Mouse (Mus musculus): ENCODE data around the gene Fbxl13.

The Fbxl13 gene

GRCm38 (mm10) chr5:21645439-21646132 is at the start of gene Fbxl13, which contains the start of gene Armc10:
Fbxl13 (minus strand) TSS chr5:21645634.
Armc10 (plus strand) TSS chr5:21645813.
- DNase-seq = peak; percentile 92 to 94

DNA sequence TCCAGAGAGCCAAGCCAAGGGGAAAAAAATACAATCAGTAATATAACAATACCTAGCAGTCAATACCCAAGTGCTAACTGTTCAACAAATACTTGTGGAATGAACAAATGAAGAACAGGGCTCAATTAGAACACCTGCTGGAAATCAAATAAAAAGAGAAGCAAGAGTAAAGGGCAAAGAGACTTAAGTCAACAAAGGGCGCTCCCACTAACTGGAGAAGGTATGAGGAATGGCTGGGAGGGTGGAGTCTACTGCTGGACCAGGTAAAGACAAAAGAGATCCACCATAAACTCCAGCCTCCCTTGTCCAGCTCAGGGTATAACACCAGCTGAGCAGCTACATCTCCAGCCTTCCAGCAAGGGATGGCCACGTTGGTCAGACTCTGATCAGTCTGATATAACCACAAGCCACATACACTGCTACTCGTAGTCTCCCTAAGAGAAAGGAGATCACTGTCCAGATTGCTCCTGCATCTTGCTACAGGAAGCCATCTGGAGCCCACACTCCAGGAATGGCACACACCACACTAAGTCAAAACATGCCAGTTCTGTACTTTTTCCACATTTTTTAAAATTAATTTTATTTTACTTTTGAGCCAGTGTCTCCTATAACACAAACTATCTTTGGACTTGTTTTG is 49.5 kb upstream of the Fbxl13 start:
- no peak for DNase-seq

GRCm38 (mm10) chr5:21693372-21693870 is 48.0 kb upstream of the Fbxl13 start:
- DNase-seq = peak in 1 of 2 experiments; percentile 42

GRCm38 (mm10) chr5:21692230-21692629 is 46.8 kb upstream of the Fbxl13 start:
- DNase-seq = no peak

- DNase-seq = no peak
Measured at GRCm38 (mm10) chr5:21687042-21687441, 41.6 kb upstream of the Fbxl13 start.

DNA sequence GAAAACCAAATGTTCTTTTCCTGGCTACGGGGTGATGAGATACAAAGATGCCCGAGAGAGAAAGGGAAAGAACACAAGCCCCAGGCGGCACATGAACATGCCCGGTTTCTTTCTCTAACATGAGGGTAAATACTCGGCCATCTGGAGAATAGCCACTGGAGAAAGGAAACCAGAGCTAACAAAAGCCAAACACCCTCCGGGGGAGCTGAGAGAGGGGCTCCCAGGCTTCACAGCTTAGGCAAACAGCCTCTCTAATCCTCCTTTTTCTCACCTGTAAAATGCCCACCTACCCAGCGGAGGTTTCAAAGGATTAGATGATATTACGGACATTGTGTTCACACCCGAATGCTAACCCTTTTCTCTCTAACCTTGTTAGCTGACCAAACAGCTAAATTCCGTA is 39.6 kb upstream of the Fbxl13 start:
- no peak for DNase-seq

- DNase-seq = no peak
Measured at GRCm38 (mm10) chr5:21683811-21684210, 38.4 kb upstream of the Fbxl13 start.

DNA sequence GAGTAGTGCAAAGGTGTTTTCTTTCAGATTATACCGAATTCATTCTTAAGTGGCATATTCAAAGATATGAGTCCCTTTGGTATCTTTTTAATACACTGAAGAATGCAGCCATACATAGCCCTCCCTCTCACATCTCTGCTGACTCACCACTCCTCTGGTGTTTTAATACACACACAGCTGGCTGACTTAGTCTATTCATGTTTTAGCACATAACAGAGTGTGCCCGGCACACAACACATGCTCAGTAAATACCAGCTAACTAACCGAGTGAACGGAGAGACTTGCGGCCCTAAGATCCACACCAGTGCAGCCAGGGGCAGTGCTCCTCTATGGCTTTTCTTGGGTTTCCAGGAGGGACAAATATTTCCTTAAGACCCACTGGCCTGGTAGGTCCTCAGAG is 35.5 kb upstream of the Fbxl13 start:
- DNase-seq = no peak

DNA sequence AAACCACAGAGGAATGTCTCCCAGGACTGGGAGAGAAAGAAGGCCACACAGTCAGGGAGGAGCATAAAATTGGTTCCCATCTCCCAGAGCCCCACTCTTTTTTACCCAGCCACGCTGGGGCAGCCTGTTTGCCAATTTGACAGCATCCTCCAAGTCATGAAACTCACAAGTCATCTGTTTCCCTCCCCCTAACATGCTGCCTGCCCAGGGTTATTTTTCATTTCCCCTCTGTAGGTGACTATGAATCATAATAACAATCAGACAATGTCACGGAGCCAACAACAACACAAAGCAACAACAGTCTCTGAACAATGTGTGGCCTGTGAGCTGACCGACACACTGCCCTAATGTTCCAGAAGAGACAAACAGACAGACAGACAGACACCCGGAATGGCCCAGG is 34.6 kb upstream of the Fbxl13 start:
- no peak for DNase-seq

- DNase-seq = no peak
Measured at GRCm38 (mm10) chr5:21678363-21678762, 32.9 kb upstream of the Fbxl13 start.

DNA sequence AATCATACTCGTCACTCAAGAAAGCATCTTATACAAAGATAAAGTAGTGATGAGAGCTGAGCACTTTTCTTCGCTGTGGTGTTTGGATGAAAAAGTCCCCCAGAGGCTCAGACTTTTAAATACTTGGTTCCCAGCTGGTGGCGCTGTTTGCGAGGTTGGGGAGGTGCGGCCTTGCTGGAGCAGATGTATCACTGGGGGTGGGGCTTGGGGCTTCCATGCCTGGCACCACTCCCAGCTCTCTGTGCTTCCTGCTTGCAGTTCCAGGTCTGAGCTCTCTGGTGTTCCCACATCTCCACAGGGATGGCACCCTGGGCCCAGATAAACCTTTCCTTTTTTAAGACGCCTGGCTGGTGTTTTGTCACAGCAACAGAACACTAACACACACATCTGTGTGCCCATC is 32.5 kb upstream of the Fbxl13 start:
- DNase-seq = no peak

DNA sequence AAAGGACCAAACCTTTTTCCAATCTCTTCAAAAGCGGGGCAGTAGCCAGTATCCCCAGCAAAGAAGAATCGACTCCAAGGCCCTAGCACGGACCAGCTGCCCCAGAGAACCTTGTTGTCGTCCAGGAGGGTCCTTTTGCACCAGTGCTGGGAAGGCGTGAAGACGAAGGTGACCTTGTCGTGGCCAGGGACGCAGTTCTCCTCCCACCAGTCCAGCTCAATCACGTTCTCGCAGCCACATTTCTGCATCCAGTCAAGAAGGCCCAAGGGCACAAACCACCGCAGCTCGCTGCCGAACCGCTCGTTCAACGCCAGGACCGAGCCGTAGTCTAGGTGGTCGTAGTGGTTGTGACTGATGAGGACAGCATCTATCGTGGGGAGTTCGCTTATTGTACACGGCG is 30.1 kb upstream of the Fbxl13 start:
- no peak for DNase-seq

- DNase-seq = no peak
Measured at GRCm38 (mm10) chr5:21675019-21675418, 29.6 kb upstream of the Fbxl13 start.

- DNase-seq = no peak
Measured at GRCm38 (mm10) chr5:21673742-21674141, 28.3 kb upstream of the Fbxl13 start.

GRCm38 (mm10) chr5:21672812-21673635 is 27.6 kb upstream of the Fbxl13 start:
- DNase-seq = peak in 1 of 2 experiments; percentile 18

DNA sequence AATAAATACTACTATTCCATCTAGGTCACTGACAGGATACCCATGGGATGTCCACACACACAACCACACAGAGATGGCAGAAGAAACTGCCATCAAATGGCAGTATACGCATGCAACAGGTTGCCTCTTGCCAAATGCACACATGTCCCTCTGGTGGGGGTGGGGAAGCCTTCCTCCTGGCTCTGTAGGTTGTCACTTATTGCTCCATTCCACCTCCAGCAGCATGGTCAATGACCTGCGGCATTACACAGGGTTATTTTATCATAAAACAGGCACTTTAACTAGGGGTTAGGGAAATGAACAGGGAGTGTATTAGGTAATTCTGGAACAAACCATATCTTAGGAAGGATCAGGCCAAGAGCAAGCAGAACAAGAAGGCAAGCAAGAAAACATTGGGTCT is 23.9 kb upstream of the Fbxl13 start:
- DNase-seq = peak in 1 of 2 experiments; percentile 38

DNA sequence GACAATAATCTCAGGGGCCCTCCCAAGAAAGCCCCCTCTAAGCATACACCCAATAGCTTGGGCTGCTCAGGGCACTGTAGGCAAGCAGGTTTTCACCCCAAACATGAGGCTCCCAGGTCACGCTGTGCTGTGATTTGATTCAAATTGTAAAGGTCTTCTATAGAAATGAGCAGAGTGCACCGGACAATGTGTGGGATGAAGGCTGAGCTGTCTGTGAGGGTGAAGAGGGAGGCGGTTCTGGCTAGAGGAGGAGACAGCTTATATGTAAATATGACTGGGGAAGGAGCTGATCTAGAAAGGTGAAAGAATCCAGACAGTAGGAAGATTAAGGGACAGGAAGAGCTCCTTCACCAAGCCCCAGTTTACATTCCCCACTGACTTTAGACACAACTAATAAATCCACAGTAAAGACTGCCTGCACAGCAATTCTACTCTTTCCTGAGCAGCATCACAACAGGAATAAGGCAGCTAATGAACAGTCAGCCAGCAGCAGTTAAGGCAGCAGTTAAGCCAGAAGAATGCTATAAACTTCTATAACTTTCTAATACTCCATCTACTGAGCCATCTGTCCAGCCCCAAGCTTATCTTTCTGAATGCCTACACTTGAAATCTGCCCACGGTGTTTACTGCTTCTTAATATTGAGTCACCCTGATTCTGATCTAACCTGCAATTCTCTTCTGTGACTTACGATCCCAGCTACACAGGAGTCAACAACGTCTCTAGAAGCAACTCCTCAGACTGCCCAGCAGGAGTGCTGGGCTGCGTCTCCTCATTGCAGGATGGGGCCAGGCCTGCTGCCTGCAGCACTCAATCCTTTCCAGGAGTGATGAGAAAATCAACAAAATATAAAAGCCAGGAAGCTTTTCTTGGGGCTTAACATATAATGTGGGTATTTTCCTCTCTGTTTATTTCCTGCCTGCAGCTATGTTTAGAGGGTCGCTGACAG is 22.0 kb upstream of the Fbxl13 start:
- DNase-seq = no peak

- DNase-seq = no peak
Measured at GRCm38 (mm10) chr5:21663081-21663480, 17.6 kb upstream of the Fbxl13 start.

GRCm38 (mm10) chr5:21660850-21661249 is 15.4 kb upstream of the Fbxl13 start:
- no peak for DNase-seq

GRCm38 (mm10) chr5:21658623-21659395 is 13.4 kb upstream of the Fbxl13 start:
- DNase-seq = peak; percentile 79 to 93

DNA sequence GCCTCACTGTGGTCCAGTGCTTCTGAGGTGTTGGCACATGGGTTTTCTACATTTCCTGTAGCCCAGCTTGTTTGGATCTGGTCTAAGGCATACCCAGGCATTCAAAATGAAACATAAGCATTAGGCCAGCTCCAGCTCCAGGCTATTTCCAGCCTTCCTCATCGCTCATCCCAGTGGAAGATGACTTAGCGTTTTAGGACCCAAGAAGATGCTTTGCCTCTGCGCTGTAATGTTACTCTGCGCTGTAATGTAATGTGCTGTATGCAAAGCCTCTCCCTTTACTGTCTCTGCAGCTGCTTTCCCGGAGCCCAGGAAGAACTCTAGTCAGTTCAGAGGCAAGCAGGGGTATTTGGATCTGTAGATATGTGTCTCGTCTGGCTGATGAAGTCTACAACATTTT is 12.6 kb upstream of the Fbxl13 start:
- no peak for DNase-seq
